Mouse (Mus musculus): ENCODE results near the gene Gng8.
A peak's percentile ranks its signal among the peaks of the same experiment; 100 is the strongest.

The Gng8 gene

GRCm38 (mm10) chr7:16909909-16910308, 18.3 kb downstream of the Gng8 start:
- DNase-seq: no peak

GRCm38 (mm10) chr7:16911904-16912303, 20.3 kb downstream of the Gng8 start:
- no peak for DNase-seq

GRCm38 (mm10) chr7:16912360-16912759, 20.8 kb downstream of the Gng8 start:
- DNase-seq: no peak

- DNase-seq: peak; percentile 72 to 80
These were observed 22.3 kb downstream of the Gng8 start for GRCm38 (mm10) chr7:16913806-16914452.

- no peak for DNase-seq
These were observed 23.1 kb downstream of the Gng8 start for GRCm38 (mm10) chr7:16914453-16915343.

GRCm38 (mm10) chr7:16915461-16916340, 24.1 kb downstream of the Gng8 start:
- peak in 1 of 2 experiments; percentile 27 for DNase-seq

GRCm38 (mm10) chr7:16916342-16917265, 25.0 kb downstream of the Gng8 start:
- DNase-seq: peak in 1 of 2 experiments; percentile 56

- no peak for DNase-seq
These were observed 25.9 kb downstream of the Gng8 start for GRCm38 (mm10) chr7:16917447-16917846.

GRCm38 (mm10) chr7:16918014-16918413, 26.4 kb downstream of the Gng8 start:
- peak in 1 of 2 experiments; percentile 29 for DNase-seq

GRCm38 (mm10) chr7:16918670-16919069, 27.1 kb downstream of the Gng8 start:
- DNase-seq: no peak

- no peak for DNase-seq
These were observed 28.0 kb downstream of the Gng8 start for GRCm38 (mm10) chr7:16919395-16920149.

- DNase-seq: no peak
These were observed 28.6 kb downstream of the Gng8 start for GRCm38 (mm10) chr7:16920150-16920579.

- DNase-seq: peak; percentile 44 to 56
These were observed 29.5 kb downstream of the Gng8 start for GRCm38 (mm10) chr7:16920818-16921791.

GRCm38 (mm10) chr7:16921881-16922335, 30.3 kb downstream of the Gng8 start:
- DNase-seq: peak in 1 of 2 experiments; percentile 33

GRCm38 (mm10) chr7:16922360-16922973, 30.9 kb downstream of the Gng8 start:
- peak; percentile 51 for DNase-seq

GRCm38 (mm10) chr7:16923283-16924036, 31.9 kb downstream of the Gng8 start:
- peak in 1 of 2 experiments; percentile 44 for DNase-seq

- DNase-seq: peak; percentile 100
These were observed 32.6 kb downstream of the Gng8 start, which contains the start of gene Calm3 for GRCm38 (mm10) chr7:16924037-16924834. Calm3 (minus strand) TSS chr7:16924114.
